Mouse (Mus musculus): ENCODE data around the gene Rundc1. TPM values are rescaled to one million over a fixed set of nuclear protein-coding genes. Genes with fewer than 3 reads are reported as not detected.

Rundc1 gene
- 7.5 TPM for polyA plus RNA-seq (2017; shearing (Covaris generic))

GRCm38 (mm10) chr11:101424925-101425813 lies at the start of gene Rundc1, which contains the start of gene Ptges3l:
Rundc1 (plus strand) TSS chr11:101425085.
Ptges3l (minus strand) TSS chr11:101425333.

GRCm38 (mm10) chr11:101417101-101417855 lies 7.6 kb upstream of the Rundc1 start, which contains the start of gene Aarsd1:
Aarsd1 (minus strand) TSS chr11:101417615.

GRCm38 (mm10) chr11:101424105-101424851 lies 607 bp upstream of the Rundc1 start, which contains the start of gene Gm27029:
Gm27029 (minus strand) TSS chr11:101424796.

GRCm38 (mm10) chr11:101442127-101442693 lies 17.3 kb downstream of the Rundc1 start, which contains the start of gene Rpl27:
Rpl27 (plus strand) TSS chr11:101442298.

GRCm38 (mm10) chr11:101448274-101448746 lies 23.4 kb downstream of the Rundc1 start, which contains the start of gene Ifi35:
Ifi35 (plus strand) TSS chr11:101448407.

GRCm38 (mm10) chr11:101464211-101465100 lies 39.6 kb downstream of the Rundc1 start, which contains the start of gene Rnd2:
Rnd2 (plus strand) TSS chr11:101464999.

GRCm38 (mm10) chr11:101465869-101466551 lies 41.1 kb downstream of the Rundc1 start, which contains the start of gene Vat1:
Vat1 (minus strand) TSS chr11:101466230.

Other genes with a start within 250 kb of the Rundc1 start
- 2.0 TPM for gene Ccr10, start 249.6 kb upstream of the Rundc1 start, polyA plus RNA-seq (2017; shearing (Covaris generic))
- gene Ezh1, start 198.6 kb upstream of the Rundc1 start, polyA plus RNA-seq (2017; shearing (Covaris generic)) = 98.0 TPM
- gene Ramp2, start 179.1 kb upstream of the Rundc1 start, polyA plus RNA-seq (2017; shearing (Covaris generic)) = 0.36 TPM
- gene Vps25, start 171.4 kb upstream of the Rundc1 start, polyA plus RNA-seq (2017; shearing (Covaris generic)) = 178 TPM
- gene Wnk4, start 164.5 kb upstream of the Rundc1 start, polyA plus RNA-seq (2017; shearing (Covaris generic)) = 6.2 TPM
- 0.33 TPM for gene Cntd1, start 146.1 kb upstream of the Rundc1 start, polyA plus RNA-seq (2017; shearing (Covaris generic))
- gene Coa3, start 146.0 kb upstream of the Rundc1 start, polyA plus RNA-seq (2017; shearing (Covaris generic)) = 134 TPM
- gene Becn1, start 122.8 kb upstream of the Rundc1 start, polyA plus RNA-seq (2017; shearing (Covaris generic)) = 232 TPM
- 93.7 TPM for gene Psme3, start 108.9 kb upstream of the Rundc1 start, polyA plus RNA-seq (2017; shearing (Covaris generic))
- gene Aoc2, start 100.0 kb upstream of the Rundc1 start, polyA plus RNA-seq (2017; shearing (Covaris generic)) = 3.4 TPM
- gene Aoc3, start 94.5 kb upstream of the Rundc1 start, polyA plus RNA-seq (2017; shearing (Covaris generic)) = not detected
- gene G6pc, start 57.5 kb upstream of the Rundc1 start, polyA plus RNA-seq (2017; shearing (Covaris generic)) = not detected
- gene Aarsd1, start 7.5 kb upstream of the Rundc1 start, polyA plus RNA-seq (2017; shearing (Covaris generic)) = 51.8 TPM
- gene Gm27029, start 289 bp upstream of the Rundc1 start, polyA plus RNA-seq (2017; shearing (Covaris generic)) = 2.4 TPM
- gene Ptges3l, start 248 bp downstream of the Rundc1 start, polyA plus RNA-seq (2017; shearing (Covaris generic)) = 0.94 TPM
- gene Rpl27, start 17.2 kb downstream of the Rundc1 start, polyA plus RNA-seq (2017; shearing (Covaris generic)) = 395 TPM
- gene Ifi35, start 23.3 kb downstream of the Rundc1 start, polyA plus RNA-seq (2017; shearing (Covaris generic)) = 215 TPM
- not detected for gene Rnd2, start 39.9 kb downstream of the Rundc1 start, polyA plus RNA-seq (2017; shearing (Covaris generic))
- 0.38 TPM for gene Vat1, start 41.1 kb downstream of the Rundc1 start, polyA plus RNA-seq (2017; shearing (Covaris generic))
- gene Brca1, start 126.9 kb downstream of the Rundc1 start, polyA plus RNA-seq (2017; shearing (Covaris generic)) = 3.9 TPM
- 127 TPM for gene Nbr1, start 127.1 kb downstream of the Rundc1 start, polyA plus RNA-seq (2017; shearing (Covaris generic))
- 11.4 TPM for gene Tmem106a, start 157.2 kb downstream of the Rundc1 start, polyA plus RNA-seq (2017; shearing (Covaris generic))
- not detected for gene Gm11634, start 174.2 kb downstream of the Rundc1 start, polyA plus RNA-seq (2017; shearing (Covaris generic))
- 74.8 TPM for gene Rdm1, start 202.1 kb downstream of the Rundc1 start, polyA plus RNA-seq (2017; shearing (Covaris generic))
- gene Arl4d, start 240.5 kb downstream of the Rundc1 start, polyA plus RNA-seq (2017; shearing (Covaris generic)) = 2.1 TPM